ENCODE assay signal across 7 mouse cellular contexts in genomic region chr12:117853316-117853715, GRCm38 (mm10). TPM values are rescaled to one million over a fixed set of nuclear protein-coding genes. Genes with fewer than 3 reads are reported as not detected.
A peak's percentile ranks its signal among the peaks of the same experiment; 100 is the strongest.
DNase-seq lines count a peak whose midpoint lies in the region; ATAC-seq and TF ChIP-seq lines count a peak whose summit lies in the region.

No protein-coding gene starts in this region.

- no peak overlapping the region for H3K9ac ChIP-seq in ES-E14 (ENCODE audit: insufficient read depth, low read depth, low read length, poor library complexity, severe bottlenecking)
- no peak overlapping the region for H3K9ac ChIP-seq in midbrain, embryonic 13.5 days (replicated peaks)

- H3K4me3 ChIP-seq in ES-E14 (ENCODE audit: insufficient read depth in 1 of 2, low read depth in 1 of 2, low read length in 2 of 2, poor library complexity in 1 of 2, severe bottlenecking in 1 of 2), result no peak overlapping the region
- H3K4me3 ChIP-seq in midbrain, embryonic 13.5 days (replicated peaks), result no peak overlapping the region

- H3K36me3 ChIP-seq in ES-E14 (ENCODE audit: control insufficient read depth, insufficient read depth, low read length, poor library complexity, severe bottlenecking), result no peaks in the 10 kb centered on the region
- no peaks in the 10 kb centered on the region for H3K36me3 ChIP-seq in midbrain, embryonic 13.5 days

- H3K27me3 ChIP-seq in midbrain, embryonic 13.5 days, result no peaks in the 10 kb centered on the region

- 25% methylated on average over 6 of the region's 6 CpGs for WGBS in midbrain, embryonic 13.5 days

- no peak overlapping the region for H3K27ac ChIP-seq in ES-E14 (ENCODE audit: insufficient read depth, low read depth, low read length, poor library complexity, severe bottlenecking)
- H3K27ac ChIP-seq in midbrain, embryonic 13.5 days, result no peak overlapping the region

- peak; percentile 77 for ATAC-seq in erythroblast, adult 5-6 weeks (replicated peaks; ENCODE audit: low FRiP score, poor library complexity, severe bottlenecking)
- peak; percentile 90 for ATAC-seq in inflammation-experienced regulatory T-cells, adult 6 months
- ATAC-seq in midbrain, embryonic 13.5 days, result peak; percentile 78

- in situ Hi-C loops in ES-E14 (cut with MboI; ENCODE audit: low sequenced_read_pairs in 2 of 2, unreplicated experiment in 2 of 2), result no loop called here

- H3K9me3 ChIP-seq in ES-E14 (ENCODE audit: control insufficient read depth, insufficient read depth, low read depth, low read length), result no peaks in the 10 kb centered on the region
- no peaks in the 10 kb centered on the region for H3K9me3 ChIP-seq in midbrain, embryonic 13.5 days

- peak; percentile 49 for DNase-seq in ES-E14 (ENCODE audit: low read depth, low spot score)
- peak; percentile 67 for DNase-seq in adrenal gland, postnatal 14 days
- peak; percentile 34 to 66 for DNase-seq in left cerebral cortex, postnatal 14 days (ENCODE audit: low spot score in 2 of 2)
- peak; percentile 10 to 54 for DNase-seq in spleen, adult 18-20 months

- peaks cover 0 to 3% of the 10 kb centered on the region in 2 experiments; a peak in 1 of 4 replicates for H3K4me1 ChIP-seq in ES-E14 (ENCODE audit: control insufficient read depth in 2 of 2, insufficient read depth in 2 of 2, low read length in 2 of 2, poor library complexity in 1 of 2)
- H3K4me1 ChIP-seq in midbrain, embryonic 13.5 days (replicated peaks), result 0 out of 2 replicates have a peak, but pooled peaks cover 4% of the 10 kb centered on the region

- intact Hi-C loops in left cerebral cortex, postnatal 14 days (cut with DNase I), result loop anchor here (5.0 to 10.0 kb wide), 3 partner anchors 36 to 469 kb away; no protein-coding TSS in a partner anchor

- no peak overlapping the region for H3K4me2 ChIP-seq in midbrain, embryonic 13.5 days (replicated peaks)

TF ChIP-seq in ES-E14, 5 proteins besides CTCF, POLR2A, EP300 and RAD21:
- no peak for TF ChIP-seq CHD2 (IDR thresholded peaks at IDR 0.05; ENCODE audit: low read depth, low read length)
- no peak for TF ChIP-seq HCFC1 (IDR thresholded peaks at IDR 0.05; ENCODE audit: borderline replicate concordance, insufficient read depth, low read length)
- no peak for TF ChIP-seq ZNF384 (IDR thresholded peaks at IDR 0.05; ENCODE audit: low read depth, low read length)
- no peak for TF ChIP-seq ZC3H11A (IDR thresholded peaks at IDR 0.05; ENCODE audit: borderline replicate concordance, low read depth, low read length)
- TF ChIP-seq MAFK (IDR thresholded peaks at IDR 0.05; ENCODE audit: insufficient read depth, low read depth, low read length), result no peak

RNA-seq across cellular contexts. Expression of gene Cdca7l, which starts 49.2 kb away (rescaled TPM):
- total RNA-seq in ES-E14 (2012; rRNA removed), result 20.2 and 20.5 TPM in 2 replicates
- 6.7 and 6.9 TPM in 2 replicates for total RNA-seq in adrenal gland, postnatal 14 days (2021)
- 8.4 and 13.4 TPM in 2 replicates for total RNA-seq in erythroblast, adult 5-6 weeks (2015; ENCODE audit: low replicate concordance)
- 19.7 and 38.7 TPM in 2 replicates for total RNA-seq in erythroblast, adult 5-6 weeks (2017; ENCODE audit: low replicate concordance)
- polyA plus RNA-seq in inflammation-experienced regulatory T-cells, adult 6 months (2017; shearing (Covaris generic)), result 10 to 100 TPM; 28.1 to 33.1 (median 30.8) TPM
- under 1 TPM; 0.74 to 0.81 TPM for total RNA-seq in left cerebral cortex, postnatal 14 days (2021)
- 8.6 and 9.7 TPM in 2 replicates for polyA plus RNA-seq in midbrain, embryonic 13.5 days (2015; fragmentation: Nextera tagmentation; extraction: Ambion mirVana)
